Mouse (Mus musculus): Measurements from ENCODE around the gene Bad.

- TF ChIP-seq CTCF (IDR thresholded peaks at IDR 0.05; ENCODE audit: borderline replicate concordance, control insufficient read depth, extremely low read depth, insufficient read depth, low read length, poor library complexity) (no peak), POLR2A (IDR thresholded peaks at IDR 0.05; ENCODE audit: control insufficient read depth, extremely low read depth, insufficient read depth, low read length, poor library complexity) (no peak)
Observed at GRCm38 (mm10) chr19:6922901-6923735, 18.5 kb upstream of the Bad start.

Data from thymus, adult 2 months (tissue).